Mouse (Mus musculus) ES-E14 (cell line): Measurements from ENCODE around the gene Plxna1. TPM values are rescaled to one million over a fixed set of nuclear protein-coding genes. Genes with fewer than 3 reads are reported as not detected.

Experiments
- DNase-seq: peaks from one replicate; pipeline ENCODE4 v3.0.0-alpha.2; 2013; ENCODE audit warnings: low read depth, low spot score
- H3K27ac ChIP-seq: 2 replicates; pipeline ENCODE4 v1.5.1; 2012; ENCODE audit warnings: low read depth, mild to moderate bottlenecking, low read length, moderate library complexity, mixed read lengths; ENCODE audit not compliant: poor library complexity, insufficient read depth, severe bottlenecking
- H3K36me3 ChIP-seq: 2 replicates; pipeline ENCODE4 v1.6.1; 2012; ENCODE audit warnings: mild to moderate bottlenecking, low read length, moderate library complexity, mixed read lengths; ENCODE audit not compliant: control insufficient read depth, poor library complexity, insufficient read depth, severe bottlenecking
- H3K4me1 ChIP-seq, 2 experiments: fragments of 150-350 bp in 1 of 2; sonication (generic) in 1 of 2; 2 replicates each; pipeline ENCODE4 v1.6.1; 2012; ENCODE audit warnings: low read length in 2 of 2, mild to moderate bottlenecking in 1 of 2, mixed read lengths in 1 of 2; ENCODE audit not compliant: control insufficient read depth in 2 of 2, insufficient read depth in 2 of 2, poor library complexity in 1 of 2
- H3K4me3 ChIP-seq, 2 experiments: fragments of 150-350 bp in 1 of 2; sonication (generic) in 1 of 2; 2 replicates each; pipeline ENCODE4 v1.5.1; 2012; ENCODE audit warnings: low read length in 2 of 2, low read depth in 1 of 2, mild to moderate bottlenecking in 1 of 2, mixed read lengths in 1 of 2; ENCODE audit not compliant: insufficient read depth in 1 of 2, poor library complexity in 1 of 2, severe bottlenecking in 1 of 2
- H3K9ac ChIP-seq: 2 replicates; pipeline ENCODE4 v1.6.1; 2012; ENCODE audit warnings: low read depth, mild to moderate bottlenecking, low read length, mixed read lengths; ENCODE audit not compliant: poor library complexity, insufficient read depth, severe bottlenecking
- H3K9me3 ChIP-seq: fragments of 150-350 bp; sonication (generic); 2 replicates; pipeline ENCODE4 v1.6.1; 2012; ENCODE audit warnings: low read depth, mild to moderate bottlenecking, low read length; ENCODE audit not compliant: control insufficient read depth, insufficient read depth
- CHD2 ChIP-seq: IDR thresholded peaks from 2 replicates; pipeline ENCODE4 v1.6.1; 2014; ENCODE audit warnings: mild to moderate bottlenecking, low read depth, low read length, inconsistent platforms
- HCFC1 ChIP-seq: IDR thresholded peaks from 2 replicates; pipeline ENCODE4 v1.6.1; 2012; ENCODE audit warnings: low read length, inconsistent platforms, borderline replicate concordance; ENCODE audit not compliant: insufficient read depth
- MAFK ChIP-seq: IDR thresholded peaks from 2 replicates; pipeline ENCODE4 v1.6.1; 2014; ENCODE audit warnings: mild to moderate bottlenecking, low read depth, low read length, inconsistent platforms; ENCODE audit not compliant: insufficient read depth
- ZC3H11A ChIP-seq: IDR thresholded peaks from 2 replicates; pipeline ENCODE4 v1.6.1; 2012; ENCODE audit warnings: low read depth, mild to moderate bottlenecking, inconsistent platforms, low read length, borderline replicate concordance
- ZNF384 ChIP-seq: IDR thresholded peaks from 2 replicates; pipeline ENCODE4 v1.6.1; 2012; ENCODE audit warnings: low read depth, low read length, inconsistent platforms
- in situ Hi-C, 2 experiments: fragments of 600-800 bp; cut with MboI; formaldehyde crosslinking; loops; one replicate each; pipeline ENCODE4 v1.15.1; 2025; ENCODE audit warnings: low sequenced_read_pairs in 2 of 2, inconsistent platforms in 1 of 2; ENCODE audit not compliant: unreplicated experiment in 2 of 2
- total RNA-seq: library from RNA; depleted of rRNA; stranded (reverse); fragments of 300-350 nt; gene quantifications from 2 replicates; pipeline ENCODE4 v1.2.3, GENCODE M21; 2012

Plxna1 gene
- total RNA-seq, 1 experiment, result 94.0 TPM

DNA sequence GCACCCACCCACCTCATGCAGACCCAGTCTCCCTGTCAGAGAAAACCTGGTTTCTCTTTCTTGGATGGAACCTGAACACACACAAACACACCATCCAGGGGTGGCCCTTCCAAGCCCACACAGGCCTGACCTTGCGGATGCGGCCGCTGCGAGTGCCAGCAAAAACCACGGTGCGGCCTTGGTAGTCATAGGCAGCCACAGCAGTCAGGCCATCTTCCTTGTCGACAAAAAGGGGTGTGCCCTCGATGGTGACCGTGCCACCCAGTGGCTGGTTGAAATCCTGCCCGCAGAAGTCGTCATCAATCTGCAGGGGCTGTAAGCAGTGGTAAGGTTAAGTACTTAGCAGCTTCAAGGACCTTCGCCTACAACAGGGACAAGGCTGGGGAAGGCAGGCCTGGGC lies 7.7 kb downstream of the Plxna1 start:
- H3K4me3 ChIP-seq, result no peak overlapping the region
- DNase-seq, result no peak
- H3K9me3 ChIP-seq, result no peaks in the 10 kb centered on the region
- no peak overlapping the region for H3K27ac ChIP-seq
- in situ Hi-C loops, result no loop called here
- TF ChIP-seq CHD2 (no peak), HCFC1 (no peak), ZC3H11A (no peak), MAFK (no peak), ZNF384 (no peak)
- peaks cover 0 to 25% of the 10 kb centered on the region in 2 experiments; a peak in 1 of 4 replicates for H3K4me1 ChIP-seq
- H3K9ac ChIP-seq, result no peak overlapping the region
- peaks cover 32% of the 10 kb centered on the region; the same call in 1 of the 2 replicates for H3K36me3 ChIP-seq

DNA sequence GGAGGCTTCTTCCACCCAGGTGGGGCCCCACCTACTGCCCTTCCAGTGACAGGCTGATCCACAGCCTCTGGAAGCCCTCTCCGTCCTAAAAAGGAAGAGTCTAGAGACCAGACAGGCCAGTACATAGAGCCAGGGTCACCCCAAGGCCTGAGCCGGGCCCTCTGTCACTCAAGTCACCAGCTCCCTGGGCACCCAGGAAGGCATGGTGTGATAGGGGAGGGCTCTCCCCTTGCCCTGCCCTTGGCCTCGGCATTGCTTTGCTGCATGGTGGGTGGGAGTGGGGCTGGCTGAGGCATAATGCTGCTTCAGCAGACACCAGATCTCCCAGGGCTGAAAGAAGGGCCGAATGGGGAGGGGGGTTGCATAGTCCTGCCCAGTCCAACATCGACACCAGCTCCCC lies 8.3 kb downstream of the Plxna1 start:
- in situ Hi-C loops, result no loop called here
- Histone ChIP-seq H3K9me3 (no peaks in the 10 kb centered on the region), H3K36me3 (peaks cover 32% of the 10 kb centered on the region; the same call in 1 of the 2 replicates), H3K4me3 (no peak overlapping the region), H3K9ac (no peak overlapping the region), H3K4me1 (peaks cover 0 to 25% of the 10 kb centered on the region in 2 experiments; a peak in 1 of 4 replicates), H3K27ac (no peak overlapping the region)
- no peak for TF ChIP-seq HCFC1
- TF ChIP-seq CHD2, result no peak
- TF ChIP-seq ZNF384, result no peak
- no peak for TF ChIP-seq MAFK
- no peak for DNase-seq

DNA sequence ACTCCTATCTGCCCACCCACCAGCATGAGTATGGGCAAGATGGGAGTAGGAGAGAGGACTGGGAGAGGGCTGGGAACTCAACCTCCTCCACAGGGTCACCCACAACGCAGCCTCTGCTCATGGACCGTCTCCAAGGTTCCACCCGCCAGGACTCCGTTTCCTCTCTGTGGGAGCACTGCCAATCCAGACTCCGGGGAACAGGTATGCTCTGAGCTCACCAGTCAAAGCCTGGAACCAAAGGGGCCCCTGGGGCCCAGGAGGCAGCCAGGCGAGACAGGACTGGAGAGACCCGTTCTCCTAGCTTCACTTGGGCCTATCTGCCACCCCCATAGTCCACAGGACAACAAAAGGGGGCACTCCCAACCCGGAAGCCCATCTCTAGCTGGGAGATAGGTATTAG lies 9.3 kb downstream of the Plxna1 start:
- TF ChIP-seq CHD2, result no peak
- peaks cover 37% of the 10 kb centered on the region; the same call in 1 of the 2 replicates for H3K36me3 ChIP-seq
- in situ Hi-C loops, result no loop called here
- peaks cover 0 to 25% of the 10 kb centered on the region in 2 experiments; a peak in 1 of 4 replicates for H3K4me1 ChIP-seq
- no peak overlapping the region for H3K27ac ChIP-seq
- no peaks in the 10 kb centered on the region for H3K9me3 ChIP-seq
- H3K9ac ChIP-seq, result no peak overlapping the region
- H3K4me3 ChIP-seq, result no peak overlapping the region
- no peak for DNase-seq

DNA sequence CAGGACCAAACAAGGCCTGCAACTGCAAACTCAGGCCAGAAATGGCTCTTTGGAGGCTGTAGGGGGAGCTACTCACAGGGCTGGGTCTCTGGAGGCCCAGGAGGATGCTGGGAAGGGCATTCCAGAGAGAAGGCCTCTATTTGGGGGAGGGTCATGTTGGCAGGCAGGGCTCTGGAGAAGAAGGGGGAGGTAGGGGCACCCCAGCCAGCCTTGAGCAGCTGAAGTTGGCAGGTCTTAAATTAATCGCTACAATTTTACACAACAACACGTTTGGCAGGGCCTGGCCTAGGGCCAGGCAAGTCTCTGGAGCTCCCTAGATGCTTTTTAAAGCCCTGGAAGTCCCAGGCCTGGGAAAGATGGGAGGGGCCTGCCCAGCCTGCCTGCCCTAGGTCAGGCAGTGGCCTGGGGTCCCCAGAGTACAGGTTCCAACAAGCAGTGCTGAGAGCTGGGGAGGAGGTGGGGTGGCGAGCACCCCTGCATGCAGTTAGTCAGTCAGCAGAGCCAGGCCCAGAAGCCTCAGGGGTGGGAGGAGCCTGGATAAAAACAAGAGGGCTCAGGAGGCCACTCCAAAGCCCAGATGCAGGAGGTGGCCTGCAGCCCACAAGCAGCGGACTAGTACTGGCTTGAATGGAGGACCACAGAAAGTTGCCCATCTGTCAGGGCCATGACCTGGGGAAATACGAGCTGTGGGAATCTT lies 10.8 kb downstream of the Plxna1 start:
- in situ Hi-C loops, result no loop called here
- Histone ChIP-seq H3K36me3 (peaks cover 37% of the 10 kb centered on the region; the same call in 1 of the 2 replicates), H3K27ac (no peak overlapping the region), H3K9me3 (no peaks in the 10 kb centered on the region), H3K4me3 (no peak overlapping the region), H3K4me1 (peaks cover 0 to 17% of the 10 kb centered on the region in 2 experiments; a peak in 1 of 4 replicates), H3K9ac (no peak overlapping the region)
- TF ChIP-seq ZC3H11A (no peak), HCFC1 (no peak), CHD2 (no peak), ZNF384 (no peak), MAFK (no peak)
- DNase-seq, result no peak

DNA sequence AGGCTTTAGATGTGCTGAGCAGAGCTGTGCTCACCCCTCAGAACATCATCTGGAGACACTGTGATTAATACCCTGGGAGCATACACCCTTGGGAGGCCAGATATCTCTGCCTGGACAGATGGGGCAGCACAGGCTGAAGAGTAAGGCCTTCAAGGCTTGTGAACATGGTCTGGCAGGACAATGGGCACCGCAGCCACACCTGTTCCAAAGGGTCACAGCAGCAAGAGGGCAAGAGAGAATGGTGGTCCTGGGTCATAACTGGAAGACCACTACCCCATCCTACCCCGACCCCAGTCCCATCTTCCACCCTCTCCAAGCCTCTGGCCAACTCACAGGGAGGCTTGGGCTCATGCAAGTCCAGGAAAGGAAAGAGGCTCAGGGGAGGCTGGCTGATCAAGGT lies 11.9 kb downstream of the Plxna1 start:
- H3K36me3 ChIP-seq, result peaks cover 33% of the 10 kb centered on the region; the same call in 1 of the 2 replicates
- no peak for DNase-seq
- no peak overlapping the region for H3K9ac ChIP-seq
- no peak overlapping the region for H3K4me3 ChIP-seq
- no peaks in the 10 kb centered on the region for H3K9me3 ChIP-seq
- peaks cover 0 to 21% of the 10 kb centered on the region in 2 experiments; a peak in 1 of 4 replicates for H3K4me1 ChIP-seq
- H3K27ac ChIP-seq, result no peak overlapping the region
- TF ChIP-seq CHD2 (no peak), ZNF384 (no peak), MAFK (no peak), ZC3H11A (no peak), HCFC1 (no peak)
- in situ Hi-C loops, result no loop called here
